Mouse (Mus musculus) regulatory T cell (primary cell): ENCODE measurements around the gene Casp2.

Experiments
- in situ Hi-C: fragments of 300-600 bp; cut with MboI, MseI; formaldehyde crosslinking; loops from one replicate; pipeline ENCODE4 v1.15.1; 2025; ENCODE audit warnings: high pct_unique_total_duplicates

Gene Casp2

DNA sequence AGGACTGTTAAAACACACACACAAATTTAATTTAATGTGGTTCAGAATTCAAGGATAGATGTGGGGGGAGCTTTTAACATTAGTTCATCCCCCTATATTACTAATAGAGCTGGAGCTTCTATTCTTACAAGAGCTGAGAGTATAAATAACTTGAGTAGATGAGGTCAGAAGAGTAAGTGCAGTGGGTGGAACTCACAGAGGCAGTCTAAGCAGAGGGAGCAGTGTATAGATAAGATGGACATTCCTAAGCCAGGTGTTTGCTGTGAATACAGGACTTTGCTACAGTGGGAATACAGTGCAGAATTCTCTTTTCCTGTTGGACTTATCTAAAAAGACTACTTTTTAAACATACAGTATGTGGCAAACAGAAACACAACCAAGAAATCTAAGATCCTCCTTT lies 6.0 kb downstream of the Casp2 start:
- in situ Hi-C loops = no loop called here

DNA sequence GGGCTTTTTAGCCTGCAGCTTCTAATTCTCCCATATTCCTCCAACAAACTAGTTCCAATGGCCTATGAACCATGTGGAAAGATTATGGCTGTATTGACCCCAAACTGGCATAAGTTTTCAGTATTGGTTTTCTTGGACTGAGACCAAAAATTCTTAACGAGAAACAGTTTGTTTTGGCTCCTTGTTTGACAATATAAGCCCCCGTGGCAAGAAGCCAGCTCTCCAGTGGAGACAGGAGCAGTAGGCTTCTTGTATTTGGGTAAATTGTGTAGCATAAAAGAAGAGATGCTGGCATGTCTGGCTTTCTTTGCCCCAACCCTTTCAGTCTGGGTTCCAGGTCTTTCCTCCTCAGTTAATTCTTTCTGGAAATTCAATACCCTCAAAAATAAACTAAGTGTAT lies 11.4 kb downstream of the Casp2 start:
- in situ Hi-C loops = no loop called here

DNA sequence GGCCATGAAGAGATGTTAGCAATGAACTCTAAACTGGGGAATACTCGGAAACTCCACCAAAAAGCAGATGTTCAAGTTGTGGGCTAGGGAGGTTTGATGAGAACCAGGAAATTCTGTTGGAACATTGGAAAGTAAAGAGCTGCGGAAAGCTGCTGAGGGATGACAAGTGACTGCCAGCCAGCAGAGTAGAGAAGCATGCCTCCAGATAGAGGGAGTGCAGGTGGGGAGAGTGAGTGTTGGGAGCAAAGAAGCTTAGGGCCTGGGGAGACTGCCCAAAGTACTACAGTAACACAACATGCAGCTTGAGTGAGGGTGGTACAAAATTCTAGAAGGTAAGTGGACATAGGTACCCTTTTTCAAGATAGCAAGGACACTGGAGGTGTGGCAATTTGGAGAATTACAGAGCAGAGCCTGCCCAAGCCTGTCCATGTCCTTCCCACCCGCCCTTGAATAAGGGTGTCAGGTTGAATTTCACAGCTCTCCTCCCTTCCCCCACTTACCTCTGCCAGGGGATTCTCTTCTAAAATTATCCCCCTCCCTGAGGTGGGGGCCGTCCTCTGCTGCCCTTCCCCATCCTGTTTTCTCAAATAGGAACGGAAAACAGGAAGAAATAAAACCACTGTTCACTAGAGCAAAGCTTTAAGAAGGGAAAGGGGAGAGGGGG lies 18.2 kb downstream of the Casp2 start:
- in situ Hi-C loops = no loop called here

DNA sequence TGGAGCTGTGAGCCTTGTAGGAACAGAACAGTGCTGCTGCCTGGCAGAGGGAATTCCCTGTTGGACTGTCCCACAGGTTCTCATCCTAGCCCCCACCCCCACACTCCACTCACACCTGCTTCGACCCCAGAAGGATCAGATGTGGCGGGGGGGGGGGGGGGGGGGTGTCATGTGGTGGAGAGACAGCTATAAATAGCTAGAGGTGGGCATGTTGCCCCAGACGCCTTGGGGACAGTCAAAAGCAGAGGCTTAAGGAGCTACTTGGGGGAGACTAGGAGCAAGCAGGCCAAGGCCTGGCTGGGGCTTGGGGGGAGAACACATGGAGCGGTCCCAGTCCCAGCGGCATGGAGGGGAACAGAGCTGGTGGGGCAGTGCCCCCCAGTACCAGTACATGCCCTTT lies 21.7 kb downstream of the Casp2 start, which contains the start of gene Clcn1:
Gene Clcn1, plus strand, starts transcription at position 238 of the 400 bp plus-strand sequence.
- in situ Hi-C loops = no loop called here

DNA sequence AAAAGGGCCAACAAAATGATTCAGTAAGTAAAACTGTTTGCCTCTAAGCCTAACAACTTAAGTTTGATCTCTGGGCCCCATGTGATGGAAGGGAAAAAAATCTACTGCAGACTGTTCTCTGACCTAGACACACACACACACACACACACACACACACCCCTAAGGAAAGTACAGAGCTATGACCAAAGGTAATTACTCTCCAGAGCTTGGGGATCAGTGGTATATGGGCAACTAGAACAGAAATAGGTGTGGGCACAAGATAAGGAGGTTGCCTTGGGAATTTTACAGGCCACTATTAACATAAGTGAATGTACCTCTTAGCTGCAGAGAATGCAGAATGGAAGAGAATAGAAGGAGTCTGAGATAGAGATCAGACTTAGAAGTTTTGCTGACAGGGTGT lies 22.8 kb downstream of the Casp2 start:
- in situ Hi-C loops = no loop called here

DNA sequence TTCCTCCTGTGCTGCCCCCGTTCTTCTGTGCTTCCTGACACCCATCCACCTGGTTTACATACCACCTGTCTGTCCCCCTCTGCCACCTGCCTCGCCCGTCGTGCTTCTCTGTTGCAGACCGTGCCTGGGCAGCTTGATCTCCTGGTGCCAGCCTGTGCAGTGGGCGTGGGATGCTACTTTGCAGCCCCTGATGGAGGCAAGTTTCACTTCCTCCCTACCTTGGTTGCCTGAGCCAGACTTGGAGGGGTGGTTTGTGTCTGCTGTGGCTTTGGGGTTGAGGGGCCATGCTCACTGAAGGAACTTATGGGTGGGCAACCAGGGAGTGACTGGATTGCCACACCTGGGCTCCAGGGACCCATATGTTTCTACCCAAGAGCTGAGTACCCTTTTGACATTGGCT lies 28.5 kb downstream of the Casp2 start:
- in situ Hi-C loops = no loop called here

DNA sequence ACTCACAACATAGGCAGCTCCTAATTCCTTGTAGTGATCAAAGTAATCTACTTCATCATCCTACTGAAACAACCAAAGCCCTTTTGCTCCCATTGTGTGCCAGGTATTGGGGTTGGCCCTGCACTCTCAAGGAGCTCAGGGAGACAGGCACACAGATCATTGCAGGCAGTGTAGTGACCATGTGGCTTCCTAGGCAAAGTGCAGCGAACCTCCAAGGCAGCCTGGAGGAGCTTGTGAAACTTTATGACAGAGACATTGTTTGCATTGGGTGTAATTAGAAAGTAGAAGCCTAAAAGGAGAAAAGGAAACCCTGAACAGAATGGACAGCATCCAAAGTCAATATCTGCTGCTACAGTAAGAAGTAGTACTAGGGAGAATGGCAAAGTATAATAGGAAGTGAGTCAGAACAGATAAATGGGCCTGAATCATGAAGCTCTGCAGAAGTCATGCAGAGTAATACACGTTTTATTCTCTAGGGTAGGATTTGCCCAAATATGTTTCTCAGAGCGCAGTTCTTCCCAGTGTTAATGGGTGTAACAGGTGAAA lies 30.8 kb downstream of the Casp2 start:
- in situ Hi-C loops = no loop called here

DNA sequence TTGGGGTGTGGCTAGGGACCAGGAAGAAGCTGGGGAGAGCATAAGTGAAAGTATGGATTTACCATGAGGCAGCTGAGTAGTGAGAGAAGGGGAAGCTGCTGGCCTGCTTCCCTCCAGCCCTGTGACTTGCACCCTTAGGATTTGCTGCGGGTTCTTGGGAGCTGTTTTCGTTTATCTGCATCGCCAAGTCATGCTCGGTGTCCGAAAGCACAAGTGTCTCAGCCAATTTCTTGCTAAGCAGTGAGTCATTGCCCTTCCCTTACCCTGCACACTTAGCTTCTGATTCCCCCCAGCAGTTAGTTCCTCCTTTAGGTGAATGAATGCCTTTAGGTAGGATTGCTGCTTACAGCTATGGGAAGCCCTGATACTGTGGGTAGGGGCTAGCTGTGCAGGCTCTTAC lies 34.6 kb downstream of the Casp2 start:
- in situ Hi-C loops = no loop called here

DNA sequence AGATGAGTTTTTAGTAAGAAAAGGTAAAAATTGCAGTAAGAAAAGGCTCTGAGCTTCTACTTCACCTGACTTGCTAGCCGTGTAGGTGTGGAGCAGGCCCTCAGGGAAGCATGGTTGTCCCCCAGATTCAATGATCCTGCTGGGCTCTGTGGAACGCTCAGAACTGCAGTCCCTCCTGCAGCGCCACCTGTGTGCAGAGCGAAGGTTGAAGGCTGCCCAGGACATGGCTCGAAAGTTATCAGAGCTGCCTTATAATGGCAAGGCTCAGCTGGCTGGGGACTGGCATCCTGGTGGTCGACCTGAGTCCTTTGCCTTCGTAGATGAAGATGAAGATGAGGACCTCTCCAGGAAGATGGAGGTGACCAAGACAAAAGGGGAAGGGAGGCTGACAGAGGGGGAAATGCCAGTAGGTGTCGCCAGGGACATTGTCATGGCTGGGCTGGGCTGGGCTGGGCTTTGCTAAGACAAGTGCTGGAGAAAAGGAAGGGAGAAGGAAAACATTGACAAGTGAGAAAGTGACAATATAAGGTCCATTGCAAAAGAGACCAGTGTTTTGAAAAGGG lies 45.1 kb downstream of the Casp2 start:
- in situ Hi-C loops = loop anchor here (25.0 kb wide), 1 partner anchor 277 kb away; the partner anchor contains the start of gene Tcaf3

DNA sequence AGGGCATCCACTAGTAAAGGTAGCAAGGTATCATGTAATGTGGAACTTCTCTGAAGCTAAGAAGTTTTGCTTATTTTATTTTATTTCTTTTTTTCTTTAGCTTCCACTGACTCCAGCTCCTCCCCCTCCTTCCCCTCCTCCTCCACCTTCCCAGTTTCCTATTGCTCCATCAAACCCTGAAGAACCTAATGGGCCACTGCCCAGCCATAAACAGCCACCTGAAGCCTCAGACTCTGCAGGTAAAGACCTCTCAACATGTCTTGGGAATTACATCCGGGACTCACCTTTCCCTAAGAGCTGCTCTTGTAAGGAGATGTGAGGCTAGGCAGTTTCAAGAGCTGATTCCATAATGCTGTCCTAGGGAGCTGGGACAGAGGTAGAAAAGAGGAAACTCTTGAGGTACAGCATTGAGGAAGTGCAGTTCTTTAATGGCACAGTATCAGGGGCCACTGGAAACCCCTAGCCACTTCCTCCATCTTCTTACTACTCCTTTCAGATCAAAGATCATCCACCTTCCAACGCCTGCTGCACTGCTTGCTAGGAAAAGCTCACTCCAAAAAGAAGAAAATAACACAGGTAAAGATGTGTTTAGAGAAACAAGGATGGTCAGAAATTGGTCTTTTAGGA lies 45.8 kb downstream of the Casp2 start:
- in situ Hi-C loops = loop anchor here (25.0 kb wide), 1 partner anchor 277 kb away; the partner anchor contains the start of gene Tcaf3

DNA sequence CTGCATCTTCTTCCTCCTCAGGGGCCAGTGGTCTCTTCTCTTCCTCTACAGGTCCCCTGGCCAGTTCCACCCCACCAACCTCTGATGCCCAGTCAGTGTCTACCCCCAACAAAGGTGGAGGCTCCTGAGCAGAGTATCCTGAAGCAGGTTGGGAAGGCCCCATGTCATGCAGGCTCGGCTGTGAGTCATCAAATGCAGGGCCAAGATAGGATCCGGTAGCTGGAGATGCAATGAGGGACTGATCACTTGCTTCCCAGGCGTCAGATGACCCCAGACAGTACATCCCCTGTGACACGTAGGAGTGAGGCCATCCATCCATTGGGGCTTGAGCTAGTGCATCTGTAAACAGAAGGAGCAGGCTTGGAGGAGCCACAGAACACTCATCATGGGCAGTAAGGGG lies 53.5 kb downstream of the Casp2 start:
- in situ Hi-C loops = loop anchor here (25.0 kb wide), 1 partner anchor 269 kb away; the partner anchor contains the start of gene Tcaf3

DNA sequence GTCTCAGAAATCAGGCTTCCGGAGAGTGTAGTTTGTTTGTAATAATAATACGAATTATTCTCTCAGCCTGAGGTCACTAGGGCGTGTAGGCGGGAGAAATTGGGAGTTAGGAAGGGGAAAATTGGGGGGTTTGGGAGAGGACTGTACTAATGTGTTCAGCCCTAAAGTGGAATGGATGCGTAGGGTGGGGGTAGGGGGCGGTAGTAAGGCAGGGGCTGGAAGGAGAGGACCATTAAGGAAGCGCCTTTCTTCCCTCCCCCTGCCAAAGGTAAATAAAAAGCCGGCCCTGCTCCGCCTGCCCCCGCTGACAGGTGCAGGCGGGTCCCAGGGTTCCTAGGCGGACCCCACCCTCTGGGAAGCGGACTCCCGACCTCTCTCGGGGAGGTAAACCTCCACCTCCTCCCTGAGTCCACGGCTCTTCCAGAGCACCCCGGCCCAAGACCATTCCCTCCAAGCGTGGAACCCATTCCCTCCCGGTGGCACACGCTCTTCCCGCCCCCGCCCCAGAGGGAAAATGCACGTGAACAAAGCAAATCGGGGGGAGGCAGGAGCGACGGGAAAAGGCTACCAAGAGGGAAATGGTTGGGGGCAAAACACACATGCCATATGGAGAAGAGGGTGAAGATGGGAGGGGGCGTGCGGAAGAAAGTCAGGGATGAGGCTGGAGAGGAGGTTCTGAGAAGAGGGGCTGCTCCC lies 58.7 kb downstream of the Casp2 start:
- in situ Hi-C loops = loop anchor here (25.0 kb wide), 1 partner anchor 264 kb away; the partner anchor contains the start of gene Tcaf3

DNA sequence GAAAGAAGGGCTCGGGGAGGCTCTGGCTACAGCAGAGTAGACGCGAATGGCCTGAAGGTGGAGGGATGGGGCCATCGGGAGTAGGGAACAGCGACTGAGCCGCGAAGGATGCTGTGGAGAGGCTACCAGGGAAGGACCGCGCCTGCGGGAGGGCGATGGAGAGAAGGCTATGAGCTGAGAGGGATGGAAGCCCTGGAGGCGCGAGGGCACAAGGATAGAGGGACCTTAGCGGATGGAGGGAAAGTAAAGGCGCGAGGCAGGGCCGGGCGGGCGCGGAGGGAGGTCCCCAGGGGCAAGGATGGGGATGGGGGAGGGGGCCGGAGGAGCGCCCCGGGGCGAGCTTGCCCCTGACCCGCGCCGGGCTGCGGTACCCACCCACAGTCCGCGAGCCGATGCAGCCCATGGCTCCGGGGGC lies 59.3 kb downstream of the Casp2 start:
- in situ Hi-C loops = loop anchor here (25.0 kb wide), 1 partner anchor 263 kb away; the partner anchor contains the start of gene Tcaf3

DNA sequence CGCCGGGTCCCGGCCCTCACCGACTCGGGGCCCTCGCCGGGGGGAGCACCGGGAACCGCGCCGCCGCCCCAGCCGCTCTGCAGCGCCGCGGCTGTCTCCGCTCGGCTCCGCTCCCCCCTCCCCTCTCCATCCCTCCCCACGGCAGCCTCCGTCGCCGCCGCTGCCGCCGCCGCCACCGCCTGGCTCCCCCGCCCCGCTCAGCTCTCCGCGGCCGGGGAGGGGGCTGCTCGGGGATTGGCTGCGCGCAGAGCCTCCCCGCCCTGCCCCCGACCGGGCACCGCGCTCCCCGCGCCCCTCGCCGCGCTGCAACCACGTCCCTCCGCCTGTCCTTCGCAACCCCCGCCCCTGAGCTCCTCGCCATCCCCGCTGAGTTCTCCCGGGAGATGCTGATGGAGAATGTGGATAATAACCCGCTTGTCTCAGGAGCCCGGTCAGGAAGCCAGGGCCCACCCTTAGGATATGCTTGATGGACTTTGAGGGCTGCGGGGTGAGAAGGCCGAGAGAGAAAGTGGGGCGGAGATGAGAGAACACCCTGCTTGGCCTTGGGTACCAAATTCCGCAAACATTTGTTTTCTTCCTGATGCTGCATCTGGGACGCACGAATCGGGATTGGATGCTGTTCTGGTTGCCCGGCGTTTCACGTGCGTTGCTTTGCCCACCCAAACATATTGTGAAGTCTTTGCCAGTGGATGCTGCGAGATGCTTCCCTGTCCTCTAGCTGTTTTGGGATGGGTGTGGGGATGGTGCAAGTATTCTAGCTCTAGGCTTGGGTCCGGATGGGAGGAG lies 59.9 kb downstream of the Casp2 start, which contains the start of gene Fam131b:
Gene Fam131b, minus strand, starts transcription at position 162 of the 786 bp plus-strand sequence.
- in situ Hi-C loops = loop anchor here (25.0 kb wide), 1 partner anchor 263 kb away; the partner anchor contains the start of gene Tcaf3

DNA sequence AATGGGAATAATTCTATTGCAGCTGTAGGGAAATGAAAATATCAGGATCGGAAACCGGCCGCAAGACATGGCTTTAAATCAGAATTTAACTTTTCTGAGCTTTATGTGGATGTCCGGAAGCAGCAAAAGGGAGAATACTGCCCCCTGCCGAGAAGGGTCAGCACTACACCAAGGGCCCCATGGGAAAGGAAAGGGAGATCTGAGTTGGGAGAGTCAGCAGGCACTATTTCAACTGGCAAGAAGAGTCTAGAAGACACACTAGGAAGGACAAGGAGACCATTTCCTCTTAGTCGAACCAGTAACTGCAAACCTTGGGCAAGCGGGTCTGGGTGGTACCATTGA lies 60.5 kb downstream of the Casp2 start:
- in situ Hi-C loops = no loop called here

DNA sequence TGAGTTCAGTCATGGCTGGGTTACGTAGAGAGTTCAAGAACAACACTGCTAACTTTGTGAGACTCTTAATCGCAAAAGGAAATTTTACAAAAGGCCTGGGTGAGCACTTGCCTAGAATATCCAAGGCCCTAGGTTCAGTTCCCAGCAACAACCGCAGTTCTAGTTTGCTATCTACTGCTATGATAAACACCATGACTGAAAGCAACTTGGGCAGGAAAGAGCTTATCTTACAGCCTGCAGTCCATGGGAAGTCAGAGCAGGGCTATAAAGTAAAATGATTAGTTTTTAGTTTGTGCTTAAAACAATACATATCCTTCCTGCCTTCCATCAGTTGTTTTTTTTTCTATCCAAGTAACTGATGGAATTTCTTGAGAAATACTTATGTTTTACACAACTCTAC lies 61.7 kb downstream of the Casp2 start:
- in situ Hi-C loops = no loop called here

DNA sequence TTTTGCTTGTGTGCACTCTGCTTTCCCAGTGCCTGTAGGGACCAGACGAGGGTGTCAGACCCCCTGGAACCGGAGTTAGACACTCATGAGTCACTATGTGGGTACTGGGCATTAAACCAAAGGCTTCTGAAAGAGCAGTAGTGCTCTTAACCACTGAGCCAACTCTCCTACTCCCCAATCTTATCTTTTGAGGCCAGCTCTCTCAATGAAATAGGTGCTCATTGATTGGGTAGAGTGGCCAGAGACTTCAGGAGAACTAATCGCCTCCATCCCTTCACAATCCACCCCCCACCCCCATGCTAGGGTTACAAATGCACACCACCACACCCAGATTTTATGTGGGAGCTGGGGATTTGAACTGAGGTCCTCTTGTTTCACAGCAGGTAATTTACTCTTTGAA lies 64.0 kb downstream of the Casp2 start:
- in situ Hi-C loops = no loop called here

DNA sequence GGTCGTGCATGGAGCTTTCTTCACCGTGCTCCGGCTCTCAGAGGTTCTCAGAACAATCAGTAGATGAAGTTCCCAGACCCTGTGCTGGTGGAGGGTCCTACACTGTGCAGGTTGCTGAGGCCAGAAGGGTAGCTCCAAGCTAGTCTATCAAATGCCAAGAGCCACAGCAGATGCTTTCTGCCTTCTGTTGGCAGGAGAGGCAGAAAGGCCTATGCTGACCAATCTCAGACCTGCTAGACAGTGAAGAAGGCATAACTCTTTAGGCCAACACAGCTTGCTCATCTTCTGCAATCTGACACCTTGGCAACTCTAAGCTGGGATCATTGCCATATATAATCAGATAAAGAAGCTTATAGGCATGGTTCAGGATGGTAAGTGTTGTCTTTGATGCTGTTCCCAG lies 65.4 kb downstream of the Casp2 start:
- in situ Hi-C loops = loop anchor here (5.0 kb wide), 1 partner anchor 98 kb away; no protein-coding TSS in a partner anchor

DNA sequence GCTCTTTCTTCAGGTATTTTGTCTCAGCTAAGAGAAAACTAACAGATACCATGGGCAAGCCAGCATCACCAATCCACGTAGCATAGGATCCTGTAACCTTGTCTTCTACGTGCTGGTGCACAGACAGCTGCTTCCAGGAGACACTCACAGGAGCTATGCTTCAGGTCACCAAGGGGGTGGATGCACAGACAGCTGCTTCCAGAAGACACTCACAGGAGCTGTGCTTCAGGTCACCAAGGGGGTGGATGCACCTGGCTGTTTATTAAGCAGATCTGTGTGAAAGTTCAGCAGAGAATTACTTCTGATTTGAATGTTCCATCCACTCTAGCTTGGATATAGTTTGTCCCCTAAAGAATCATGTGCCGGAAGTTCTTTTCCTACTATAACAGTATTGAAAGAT lies 66.2 kb downstream of the Casp2 start:
- in situ Hi-C loops = loop anchor here (5.0 kb wide), 1 partner anchor 99 kb away; no protein-coding TSS in a partner anchor
